Mouse (Mus musculus) myocyte (in vitro differentiated cells): ENCODE results near the gene Stab2.

Experiments
- E2F4 ChIP-seq: IDR thresholded peaks from one replicate; pipeline ENCODE4 v1.6.1; 2011; ENCODE audit warnings: mild to moderate bottlenecking, control low read depth, moderate library complexity; ENCODE audit not compliant: insufficient read depth
- MAX ChIP-seq: IDR thresholded peaks from one replicate; pipeline ENCODE4 v1.6.1; 2011; ENCODE audit warnings: low read depth, mild to moderate bottlenecking, control low read depth
- POLR2AphosphoS2 ChIP-seq: IDR thresholded peaks from one replicate; pipeline ENCODE4 v1.6.1; 2011; ENCODE audit warnings: low read depth, control low read depth; ENCODE audit not compliant: insufficient read length
- TCF12 ChIP-seq: IDR thresholded peaks from one replicate; pipeline ENCODE4 v1.6.1; 2011; ENCODE audit warnings: mild to moderate bottlenecking, control low read depth; ENCODE audit not compliant: poor library complexity, insufficient read depth, severe bottlenecking

- TF ChIP-seq TCF12: no peak
- no peak for TF ChIP-seq MAX
- no peak for TF ChIP-seq POLR2AphosphoS2
- TF ChIP-seq E2F4: no peak
These were observed 32.0 kb upstream of the Stab2 start for GRCm38 (mm10) chr10:87039800-87040199.
